Mouse (Mus musculus) layer of hippocampus, adult 9-10 months (tissue): ENCODE results near the gene Slc38a10.

Source experiments
- DNase-seq: peaks from one replicate; pipeline ENCODE4 v3.0.0; 2022; ENCODE audit warnings: low spot score

The Slc38a10 gene

DNA sequence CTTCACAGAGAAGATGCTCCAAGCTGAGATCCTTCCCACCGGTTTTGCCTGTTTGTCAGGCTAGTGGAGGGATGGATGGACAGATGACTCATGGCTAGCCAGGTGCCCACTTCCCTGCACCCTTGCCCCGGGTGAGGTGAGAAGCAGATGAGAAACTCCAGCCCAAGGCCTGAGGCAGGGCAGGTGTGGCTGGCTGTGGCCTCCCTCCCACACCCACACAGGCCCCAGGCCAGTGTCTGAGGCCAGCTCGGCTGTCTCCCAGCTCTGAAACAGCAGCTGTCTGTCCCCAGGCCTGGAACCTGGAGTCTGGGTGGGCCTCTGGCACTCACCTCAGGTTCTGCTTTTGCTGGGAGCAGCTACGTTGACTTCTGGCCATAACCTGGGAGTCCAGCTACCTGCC lies 24.8 kb upstream of the Slc38a10 start:
- DNase-seq: no peak

DNA sequence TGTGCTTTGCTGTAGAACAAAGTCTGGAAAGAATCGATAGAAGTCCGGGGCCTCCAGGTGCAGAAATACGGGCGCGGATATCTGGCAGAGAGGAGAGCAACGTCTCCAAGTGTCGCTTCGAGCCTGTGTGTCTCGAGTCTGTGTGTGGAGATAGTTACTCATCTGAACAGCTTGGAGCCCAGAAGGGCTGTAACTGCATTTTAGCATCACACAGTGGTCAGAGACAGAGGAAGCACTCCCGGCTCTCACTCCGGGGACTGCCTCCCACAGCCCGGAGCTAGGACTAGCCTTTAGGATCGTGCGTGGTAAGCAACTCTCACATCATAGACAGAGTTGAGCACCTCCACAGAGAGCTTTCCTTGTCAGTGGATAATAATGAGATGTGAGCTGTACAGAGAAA lies 22.1 kb upstream of the Slc38a10 start:
- no peak for DNase-seq

GRCm38 (mm10) chr11:120171168-120171567 lies 20.0 kb upstream of the Slc38a10 start:
- no peak for DNase-seq

DNA sequence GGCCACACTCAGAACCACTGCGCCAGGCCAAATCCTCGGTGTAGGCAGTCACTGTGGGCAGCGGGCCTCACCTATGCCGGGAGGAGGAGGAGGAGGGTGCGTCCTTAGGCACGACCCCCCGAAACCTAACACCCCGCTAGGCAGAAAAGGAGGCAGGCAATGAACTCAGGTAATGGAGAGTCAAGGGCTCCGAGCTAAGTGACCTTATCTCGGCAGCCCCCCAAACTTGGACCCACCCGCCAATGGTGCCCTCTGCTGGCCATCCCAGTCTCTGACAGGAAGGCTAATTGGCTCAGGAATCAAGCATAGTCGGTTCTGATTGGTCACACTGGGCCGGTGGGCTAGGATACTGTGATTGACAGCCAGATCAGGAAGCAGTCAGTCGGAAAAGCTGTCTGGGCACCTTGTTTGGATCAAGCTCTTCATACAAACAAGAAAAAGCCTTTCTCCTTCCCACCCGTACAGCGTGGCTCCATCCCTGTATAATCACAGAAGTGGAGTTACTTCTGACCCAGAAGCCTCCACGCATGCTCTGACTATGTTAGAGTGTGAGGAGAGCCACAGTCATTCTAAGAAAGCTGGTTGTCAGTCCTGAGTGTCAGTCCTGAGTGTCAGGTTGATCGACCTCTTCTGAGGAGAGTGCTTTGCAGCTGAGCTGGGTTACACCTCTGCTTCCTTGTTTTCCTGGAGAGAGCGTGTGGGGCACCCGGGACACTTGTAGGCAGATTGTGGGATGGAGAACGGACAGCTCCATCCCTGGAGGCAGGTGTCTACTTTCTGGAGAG lies 18.3 kb upstream of the Slc38a10 start:
- DNase-seq: no peak

- DNase-seq: no peak
Measured at GRCm38 (mm10) chr11:120168516-120168915, 17.4 kb upstream of the Slc38a10 start.

DNA sequence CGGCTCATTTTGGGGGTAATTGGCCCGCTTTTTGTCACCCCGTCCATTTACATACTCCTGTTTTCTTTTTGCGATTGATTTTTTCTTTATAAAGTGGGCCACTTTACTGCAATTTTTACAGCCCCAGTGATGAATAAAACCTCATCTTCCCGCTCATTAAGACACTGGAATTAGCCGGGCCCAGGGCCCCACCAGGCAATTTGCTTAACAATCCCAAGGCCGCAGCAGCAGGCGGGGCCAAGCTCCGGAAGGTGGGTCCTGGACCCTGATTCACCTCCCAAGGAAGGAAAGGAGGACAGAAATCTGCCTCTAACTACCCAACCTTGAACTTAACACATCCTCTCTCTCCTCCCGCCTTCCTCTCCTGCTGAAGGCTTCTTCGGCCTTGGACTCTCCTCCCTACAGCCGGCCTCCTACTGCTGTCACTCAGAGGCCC lies 16.8 kb upstream of the Slc38a10 start:
- DNase-seq: no peak

- DNase-seq: no peak
Measured at GRCm38 (mm10) chr11:120167059-120167458, 15.9 kb upstream of the Slc38a10 start.

DNA sequence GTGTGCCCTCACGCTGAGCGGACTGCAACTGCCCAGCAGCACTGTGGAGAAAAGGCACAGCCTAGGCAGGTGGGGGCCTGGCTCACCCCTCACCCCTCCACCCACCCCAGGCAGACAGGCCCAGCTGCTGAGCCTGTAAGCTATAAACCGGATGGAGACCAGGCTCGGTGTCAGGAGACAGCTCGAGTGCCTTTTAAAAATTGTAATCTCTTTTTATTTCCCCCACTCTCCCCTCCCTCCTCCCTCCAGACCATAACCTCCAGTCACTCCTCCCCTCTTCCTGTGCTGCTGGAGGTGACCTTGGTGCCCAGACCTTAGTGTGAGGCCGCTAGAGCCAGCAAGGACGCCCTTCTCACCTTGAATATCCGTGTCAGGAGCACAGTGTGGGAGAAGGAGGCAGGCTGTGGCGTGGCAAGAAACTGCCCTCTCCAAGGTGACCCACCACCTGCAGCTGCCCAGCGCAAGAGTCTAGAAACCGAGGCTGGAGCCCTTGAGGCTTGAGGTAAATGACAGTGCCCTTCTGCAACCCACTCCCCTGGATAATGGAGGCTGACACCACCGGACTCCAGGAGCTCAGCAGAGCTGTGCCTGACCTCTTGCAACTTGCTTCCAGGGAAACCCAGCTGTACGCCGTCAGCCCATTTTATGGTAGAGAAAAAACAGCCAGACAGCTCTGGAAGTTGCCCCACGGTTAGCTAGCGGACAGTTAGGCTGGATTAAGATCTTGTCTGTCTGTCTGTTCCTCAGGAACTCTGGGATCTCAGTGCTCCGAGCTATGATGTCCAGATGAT lies 13.5 kb upstream of the Slc38a10 start:
- no peak for DNase-seq

GRCm38 (mm10) chr11:120164028-120164427 lies 12.9 kb upstream of the Slc38a10 start:
- no peak for DNase-seq

DNA sequence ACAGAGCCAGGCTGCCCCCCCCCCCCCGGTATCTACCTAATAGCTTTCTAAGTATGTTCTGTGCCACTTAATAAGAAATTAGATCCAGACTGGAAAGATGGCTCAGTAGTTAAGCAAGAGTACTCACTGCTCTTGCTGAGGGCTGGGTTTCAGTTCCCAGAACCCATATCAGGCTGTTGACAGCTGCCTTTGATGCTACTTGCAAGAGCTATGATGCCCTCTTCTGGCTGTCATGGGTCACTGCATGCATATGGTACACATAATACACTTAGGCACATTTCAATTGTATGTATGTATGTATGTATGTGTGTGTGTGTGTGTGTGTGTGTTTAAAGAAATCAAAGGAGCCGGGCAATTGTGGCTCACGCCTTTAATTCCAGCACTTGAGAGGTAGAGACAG lies 12.1 kb upstream of the Slc38a10 start:
- no peak for DNase-seq

DNA sequence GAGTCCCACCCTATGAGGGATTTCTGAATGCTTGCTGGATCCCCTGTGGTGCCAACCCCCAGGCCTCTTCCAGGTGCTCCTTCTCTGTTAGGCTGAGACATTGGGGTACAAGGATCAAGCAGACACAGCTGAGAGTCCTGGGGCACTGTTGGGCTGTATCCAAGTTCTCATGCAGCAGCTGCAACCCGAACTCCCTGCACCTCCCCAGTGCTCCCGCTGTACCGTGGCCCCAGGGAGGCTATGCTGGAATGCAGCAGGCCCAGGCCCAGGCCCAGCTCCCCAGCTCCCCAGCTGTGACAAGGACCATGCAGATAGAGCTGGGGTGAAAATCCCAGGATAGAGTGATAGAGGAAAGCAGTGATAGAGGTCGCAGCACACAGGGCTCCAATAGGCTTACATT lies 10.1 kb upstream of the Slc38a10 start:
- no peak for DNase-seq

- DNase-seq: no peak
Measured at GRCm38 (mm10) chr11:120160478-120160877, 9.3 kb upstream of the Slc38a10 start.

- no peak for DNase-seq
Measured at GRCm38 (mm10) chr11:120159653-120160052, 8.5 kb upstream of the Slc38a10 start.

GRCm38 (mm10) chr11:120158828-120159227 lies 7.7 kb upstream of the Slc38a10 start:
- no peak for DNase-seq

GRCm38 (mm10) chr11:120150440-120151112 lies 570 bp downstream of the Slc38a10 start:
- no peak for DNase-seq

DNA sequence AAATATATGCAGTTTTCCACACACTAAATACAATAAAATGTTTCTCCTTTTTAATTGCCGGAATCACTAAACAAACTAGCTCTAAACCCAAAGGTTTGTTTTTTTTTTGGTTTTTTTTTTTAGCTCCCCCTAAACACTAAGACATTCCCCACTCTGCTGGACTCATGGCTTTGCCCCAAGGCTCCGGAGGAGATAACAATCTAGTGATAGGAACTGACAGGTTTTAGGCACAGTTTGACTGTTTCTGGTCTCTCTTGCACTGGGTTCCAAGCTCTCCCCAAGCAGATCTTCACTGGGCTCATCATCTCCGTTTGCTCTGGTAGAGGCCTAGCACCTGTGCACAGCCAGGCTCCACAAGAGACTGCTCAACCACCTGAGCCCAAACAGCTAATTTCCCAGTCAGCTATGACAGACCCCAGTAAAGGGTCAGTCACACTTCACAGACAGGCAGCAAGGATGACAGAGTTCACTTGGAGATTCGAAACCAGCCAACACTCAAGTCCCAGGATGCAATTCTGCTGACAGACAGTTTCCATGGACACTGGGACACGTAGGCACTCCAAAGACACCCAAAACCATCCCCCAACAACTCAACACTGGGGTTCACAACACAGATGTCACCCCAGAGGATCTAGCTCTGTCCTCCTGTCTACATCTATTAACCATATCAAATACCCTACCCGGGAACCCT lies 1.5 kb downstream of the Slc38a10 start:
- no peak for DNase-seq

DNA sequence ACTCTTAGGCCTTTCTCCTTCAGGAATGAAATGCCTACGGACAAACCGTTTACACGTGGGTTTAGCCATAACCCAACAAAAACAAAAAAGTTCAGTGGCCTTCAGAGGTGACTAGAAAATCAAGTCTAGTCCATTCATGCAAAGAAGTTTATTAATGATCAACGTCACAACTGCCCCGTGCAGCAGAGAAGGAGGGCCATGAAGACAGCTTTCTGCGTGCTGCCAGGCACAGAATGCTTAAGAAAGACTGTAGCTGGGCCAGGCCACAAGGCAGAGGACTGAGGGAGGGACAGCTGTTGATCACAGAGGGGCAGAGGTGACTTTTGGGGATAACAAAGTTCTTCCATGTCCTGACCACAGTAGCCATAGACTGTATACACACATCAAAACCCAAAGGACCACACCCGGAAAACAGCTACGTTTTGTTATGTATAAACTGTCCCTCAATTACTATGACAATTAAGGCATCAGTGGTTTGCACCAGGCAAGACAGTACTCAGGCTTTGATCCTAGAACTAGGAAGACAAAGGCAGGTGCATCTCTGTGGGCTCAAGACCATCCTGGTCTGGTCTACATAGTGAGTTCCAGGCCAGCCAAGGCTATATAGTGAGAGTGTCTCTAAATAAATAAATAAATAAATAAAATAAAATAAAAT lies 2.8 kb downstream of the Slc38a10 start:
- no peak for DNase-seq

DNA sequence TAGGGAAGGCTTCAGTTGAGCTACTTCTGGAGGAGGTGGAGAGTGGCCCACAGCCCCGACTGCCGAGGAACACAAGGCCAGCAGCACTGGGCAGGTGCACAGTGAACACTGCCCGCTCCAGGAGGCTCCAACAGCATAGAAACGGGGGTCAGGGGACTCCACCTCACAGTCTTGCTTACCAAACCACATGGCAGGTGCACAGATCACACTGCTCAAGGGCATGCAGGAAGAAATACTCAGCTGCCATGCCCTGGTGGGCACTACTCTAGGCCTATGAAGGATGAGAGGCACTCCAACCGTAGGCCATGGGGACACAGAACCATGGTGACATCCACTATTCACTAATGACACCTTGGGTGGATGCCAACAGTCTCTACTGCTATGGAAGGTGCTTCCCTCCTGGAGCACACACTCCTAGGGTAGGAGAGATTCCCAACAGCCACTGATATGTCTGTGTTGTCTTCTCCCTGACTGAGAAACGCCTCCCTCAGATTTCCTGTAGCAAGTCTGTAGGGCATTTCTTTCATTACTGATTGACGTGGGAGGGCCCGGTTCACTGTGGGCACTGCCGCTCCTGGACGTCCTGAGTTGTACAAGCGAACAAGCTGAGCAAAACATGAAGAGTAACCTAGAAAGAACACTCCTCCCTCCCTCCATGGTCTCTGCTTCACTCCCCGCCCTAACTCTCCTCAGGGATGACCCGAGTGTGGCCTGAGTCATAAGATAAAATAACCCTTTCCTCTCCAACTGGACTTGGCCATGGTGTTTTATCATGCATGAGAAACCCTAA lies 7.2 kb downstream of the Slc38a10 start:
- no peak for DNase-seq

GRCm38 (mm10) chr11:120142601-120143051 lies 8.5 kb downstream of the Slc38a10 start:
- no peak for DNase-seq

DNA sequence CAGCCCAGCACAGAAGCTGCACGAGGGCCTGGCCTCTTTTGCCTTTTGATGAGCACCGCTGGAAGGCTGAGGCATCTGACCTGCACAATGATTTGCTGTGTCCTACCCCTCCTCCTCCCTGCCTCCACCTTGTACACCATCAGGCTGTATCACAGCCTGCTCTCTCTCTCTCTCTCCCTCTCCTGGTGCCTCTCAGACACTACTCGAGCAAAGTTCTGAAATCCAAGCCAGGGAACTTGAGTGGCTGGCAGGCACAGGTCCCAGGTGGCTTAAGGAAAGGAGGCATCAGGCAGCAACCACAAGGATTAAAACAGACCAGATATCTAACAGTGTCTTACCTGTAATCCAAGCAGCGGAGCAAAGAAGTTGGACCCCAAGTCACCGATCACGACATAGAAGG lies 10.9 kb downstream of the Slc38a10 start:
- DNase-seq: no peak

GRCm38 (mm10) chr11:120139309-120139731 lies 11.8 kb downstream of the Slc38a10 start:
- no peak for DNase-seq
